18 mouse cellular contexts compared by ENCODE assay signal in genomic region chr6:134877276-134877675, GRCm38 (mm10).
"Had no signal": no experiment of that assay in that cellular context is flagged by ENCODE, and none has a peak within 500 bp of the region (broad histone marks: within the 10 kb centered on the region; RNA-seq: fewer than 3 reads in every experiment).

No protein-coding gene starts in this region.

- H3K4me2 ChIP-seq: embryonic facial prominence, embryonic 12.5 days; embryonic facial prominence, embryonic 13.5 days; embryonic facial prominence, embryonic 15.5 days; forebrain, embryonic 12.5 days; forebrain, embryonic 13.5 days; forebrain, embryonic 15.5 days had no signal

- H3K36me3 ChIP-seq: embryonic facial prominence, embryonic 13.5 days; embryonic facial prominence, embryonic 15.5 days had no signal

- DNase-seq: forebrain, postnatal 0 days; gastrocnemius, adult 2 months; gastrocnemius, postnatal 10 days; gastrocnemius, postnatal 14 days; gastrocnemius, postnatal 25 days; gastrocnemius, postnatal 36 days; heart, adult 2 months had no signal

- H3K4me3 ChIP-seq: embryonic facial prominence, embryonic 10.5 days; embryonic facial prominence, embryonic 12.5 days; embryonic facial prominence, embryonic 13.5 days; embryonic facial prominence, embryonic 15.5 days; erythroblast, embryonic 14.5 days; forebrain, embryonic 10.5 days; forebrain, embryonic 12.5 days; forebrain, embryonic 13.5 days; forebrain, embryonic 15.5 days; gastrocnemius, adult 2 months; heart, adult 2 months had no signal

- H3K9ac ChIP-seq: embryonic facial prominence, embryonic 12.5 days; embryonic facial prominence, embryonic 13.5 days; embryonic facial prominence, embryonic 15.5 days; forebrain, embryonic 12.5 days; forebrain, embryonic 13.5 days; forebrain, embryonic 15.5 days; forebrain, postnatal 0 days had no signal

- H3K27ac ChIP-seq: embryonic facial prominence, embryonic 10.5 days; embryonic facial prominence, embryonic 12.5 days; embryonic facial prominence, embryonic 13.5 days; embryonic facial prominence, embryonic 15.5 days; forebrain, embryonic 10.5 days; forebrain, embryonic 12.5 days; forebrain, embryonic 13.5 days; forebrain, embryonic 15.5 days; gastrocnemius, adult 2 months; heart, adult 2 months had no signal

- ATAC-seq: forebrain, embryonic 13.5 days; forebrain, embryonic 14.5 days; forebrain, embryonic 15.5 days; forebrain, embryonic 16.5 days; forebrain, postnatal 0 days had no signal

- H3K27me3 ChIP-seq: embryonic facial prominence, embryonic 12.5 days; embryonic facial prominence, embryonic 13.5 days; embryonic facial prominence, embryonic 15.5 days; forebrain, embryonic 12.5 days; forebrain, embryonic 13.5 days; forebrain, embryonic 15.5 days had no signal

- H3K9me3 ChIP-seq: embryonic facial prominence, embryonic 10.5 days; embryonic facial prominence, embryonic 12.5 days; embryonic facial prominence, embryonic 13.5 days; embryonic facial prominence, embryonic 15.5 days; forebrain, embryonic 10.5 days; forebrain, embryonic 12.5 days; forebrain, embryonic 13.5 days; forebrain, embryonic 15.5 days had no signal
